Comparison of ENCODE assay signal across 25 mouse cellular contexts in genomic region chr11:75410591-75410990, GRCm38 (mm10). TPM values are rescaled to one million over a fixed set of nuclear protein-coding genes. Genes with fewer than 3 reads are reported as not detected.
DNase-seq lines count a peak whose midpoint lies in the region; ATAC-seq and TF ChIP-seq lines count a peak whose summit lies in the region.
"Had no signal": no experiment of that assay in that cellular context is flagged by ENCODE, and none has a peak within 500 bp of the region (broad histone marks: within the 10 kb centered on the region; RNA-seq: fewer than 3 reads in every experiment).

No protein-coding gene starts in this region.

- peaks cover 9% of the 10 kb centered on the region for H3K4me1 ChIP-seq in heart, embryonic 10.5 days
- H3K4me1 ChIP-seq in lung, postnatal 0 days (ENCODE audit: insufficient read depth, low read depth, low read length), result no peaks in the 10 kb centered on the region
- H3K4me1 ChIP-seq: forebrain, embryonic 15.5 days; midbrain, embryonic 12.5 days had no signal

- DNase-seq in heart, embryonic 10.5 days (ENCODE audit: low spot score), result peak; percentile 73
- no peak for DNase-seq in heart, adult 9 months (ENCODE audit: low spot score in 2 of 2)
- DNase-seq in lung, postnatal 0 days (ENCODE audit: low spot score), result no peak
- DNase-seq in lung, postnatal 25 days (ENCODE audit: low spot score), result no peak
- DNase-seq in thymus, postnatal 10 days (ENCODE audit: low spot score in 2 of 2), result peak; percentile 39 to 48
- no peak for DNase-seq in layer of hippocampus, adult 11-12 months (ENCODE audit: low spot score)
- DNase-seq: cerebellum, adult 8-10 months; gastrocnemius, postnatal 10 days; heart, adult 18-20 months; heart, postnatal 36 days; layer of hippocampus, adult 9-11 months; lung, postnatal 14 days; retina, postnatal 1 day; right cerebral cortex, postnatal 25 days; spleen, adult 18-20 months had no signal

- H3K27me3 ChIP-seq in heart, embryonic 10.5 days (ENCODE audit: insufficient read depth, poor library complexity, severe bottlenecking), result no peaks in the 10 kb centered on the region
- no peaks in the 10 kb centered on the region for H3K27me3 ChIP-seq in lung, postnatal 0 days (replicated peaks; ENCODE audit: insufficient read depth, low read length)
- H3K27me3 ChIP-seq: embryonic facial prominence, embryonic 15.5 days; forebrain, embryonic 15.5 days; hindbrain, embryonic 13.5 days; limb, embryonic 15.5 days; midbrain, embryonic 12.5 days; neural tube, embryonic 13.5 days had no signal

- no peak overlapping the region for H3K4me3 ChIP-seq in heart, embryonic 10.5 days
- no peak overlapping the region for H3K4me3 ChIP-seq in lung, postnatal 0 days (ENCODE audit: low read depth, low read length)
- H3K4me3 ChIP-seq: embryonic facial prominence, embryonic 15.5 days; forebrain, embryonic 15.5 days; hindbrain, embryonic 13.5 days; limb, embryonic 15.5 days; midbrain, embryonic 12.5 days; neural tube, embryonic 13.5 days had no signal

- H3K27ac ChIP-seq in heart, embryonic 10.5 days, result no peak overlapping the region
- 0 out of 2 replicates have a peak overlapping the region, but pooled peaks have one; percentile 34 for H3K27ac ChIP-seq in lung, postnatal 0 days (ENCODE audit: low read length)
- H3K27ac ChIP-seq: embryonic facial prominence, embryonic 15.5 days; forebrain, embryonic 15.5 days; limb, embryonic 15.5 days; midbrain, embryonic 12.5 days had no signal

- no peak overlapping the region for H3K4me2 ChIP-seq in lung, postnatal 0 days (replicated peaks; ENCODE audit: low read depth, low read length)
- H3K4me2 ChIP-seq: embryonic facial prominence, embryonic 15.5 days; forebrain, embryonic 15.5 days; hindbrain, embryonic 13.5 days; limb, embryonic 15.5 days; midbrain, embryonic 12.5 days; neural tube, embryonic 13.5 days had no signal

- no peaks in the 10 kb centered on the region for H3K9me3 ChIP-seq in heart, embryonic 10.5 days
- H3K9me3 ChIP-seq in lung, postnatal 0 days (ENCODE audit: low read length), result no peaks in the 10 kb centered on the region
- H3K9me3 ChIP-seq: embryonic facial prominence, embryonic 15.5 days; forebrain, embryonic 15.5 days; hindbrain, embryonic 13.5 days; limb, embryonic 15.5 days; midbrain, embryonic 12.5 days; neural tube, embryonic 13.5 days had no signal

- peaks cover 63% of the 10 kb centered on the region for H3K36me3 ChIP-seq in heart, embryonic 10.5 days
- no peaks in the 10 kb centered on the region for H3K36me3 ChIP-seq in lung, postnatal 0 days (ENCODE audit: insufficient read depth, low read length)
- H3K36me3 ChIP-seq: forebrain, embryonic 15.5 days; hindbrain, embryonic 13.5 days; midbrain, embryonic 12.5 days; neural tube, embryonic 13.5 days had no signal

- no peak for TF ChIP-seq EP300 in lung, postnatal 0 days (IDR thresholded peaks at IDR 0.05)

- no peak for TF ChIP-seq CTCF in lung, postnatal 0 days (IDR thresholded peaks at IDR 0.05)

- H3K9ac ChIP-seq in lung, postnatal 0 days (replicated peaks; ENCODE audit: low read depth), result no peak overlapping the region
- H3K9ac ChIP-seq: embryonic facial prominence, embryonic 15.5 days; forebrain, embryonic 15.5 days; hindbrain, embryonic 13.5 days; limb, embryonic 15.5 days; midbrain, embryonic 12.5 days; neural tube, embryonic 13.5 days had no signal

- no peak for ATAC-seq in lung, postnatal 0 days
- ATAC-seq in monocyte, adult 5-6 weeks (replicated peaks; ENCODE audit: insufficient number of reproducible peaks, low FRiP score, low TSS enrichment, poor library complexity, severe bottlenecking), result no peak
- ATAC-seq: forebrain, embryonic 15.5 days had no signal

- WGBS in heart, embryonic 10.5 days, result 87% methylated on average over 7 of the region's 7 CpGs
- WGBS in lung, postnatal 0 days, result 88% methylated on average over 7 of the region's 7 CpGs

RNA-seq across cellular contexts. Expression of gene Serpinf1, which starts 11.9 kb away (rescaled TPM):
- polyA plus RNA-seq in heart, embryonic 10.5 days (2016; fragmentation: Nextera tagmentation; extraction: Ambion mirVana), result 53.6 and 168 TPM in 2 replicates
- polyA plus RNA-seq in lung, postnatal 0 days (2015; fragmentation: Nextera tagmentation; extraction: Ambion mirVana), result 58.0 and 64.2 TPM in 2 replicates
- total RNA-seq in monocyte, adult 5-6 weeks (2017), result not detected in 3 replicates

RNA-seq across cellular contexts. Expression of gene Serpinf2, which starts 28.8 kb away (rescaled TPM):
- polyA plus RNA-seq in heart, embryonic 10.5 days (2016; fragmentation: Nextera tagmentation; extraction: Ambion mirVana), result 3.6 and 98.2 TPM in 2 replicates
- polyA plus RNA-seq in lung, postnatal 0 days (2015; fragmentation: Nextera tagmentation; extraction: Ambion mirVana), result 0.14 and 0.19 TPM in 2 replicates
- total RNA-seq in monocyte, adult 5-6 weeks (2017), result 0.19 TPM in 1 of 3 replicates, not detected in the others
- total RNA-seq: heart, adult 18-20 months; heart, postnatal 36 days; megakaryocyte, adult 5-6 weeks had no signal
- polyA plus RNA-seq: forebrain, embryonic 15.5 days; heart, embryonic 14.5 days; hindbrain, embryonic 13.5 days; inflammation-experienced regulatory T-cells, adult 6 months; midbrain, embryonic 12.5 days had no signal

RNA-seq across cellular contexts. Expression of gene Wdr81, which starts 43.9 kb away (rescaled TPM):
- polyA plus RNA-seq in heart, embryonic 10.5 days (2016; fragmentation: Nextera tagmentation; extraction: Ambion mirVana), result 6.9 and 7.6 TPM in 2 replicates
- 5.9 and 7.2 TPM in 2 replicates for polyA plus RNA-seq in lung, postnatal 0 days (2015; fragmentation: Nextera tagmentation; extraction: Ambion mirVana)
- 15.9 to 17.9 TPM (median 16.5 TPM) in 3 replicates for total RNA-seq in monocyte, adult 5-6 weeks (2017)

RNA-seq across cellular contexts. Expression of gene Tlcd2, which starts 50.9 kb away (rescaled TPM):
- polyA plus RNA-seq in heart, embryonic 10.5 days (2016; fragmentation: Nextera tagmentation; extraction: Ambion mirVana), result 12.8 and 21.3 TPM in 2 replicates
- 6.1 and 8.7 TPM in 2 replicates for polyA plus RNA-seq in lung, postnatal 0 days (2015; fragmentation: Nextera tagmentation; extraction: Ambion mirVana)
- 1.0 to 8.1 TPM (median 1.3 TPM) in 3 replicates for total RNA-seq in monocyte, adult 5-6 weeks (2017)

Comparison
In these comparisons a context has a peak if more than half of its experiments do, and no peak if none do; other contexts are left out.
1. DNase-seq: peak in heart, embryonic 10.5 days (single experiment) and thymus, postnatal 10 days (2 of 2); none in heart, adult 9 months (0 of 2), lung, postnatal 0 days (single experiment), lung, postnatal 25 days (single experiment) and layer of hippocampus, adult 11-12 months (single experiment).